ENCODE assay signal across 14 mouse cellular contexts in genomic region chr19:46284686-46285085, GRCm38 (mm10). TPM values are rescaled to one million over a fixed set of nuclear protein-coding genes. Genes with fewer than 3 reads are reported as not detected.
DNase-seq lines count a peak whose midpoint lies in the region.
"Had no signal": no experiment of that assay in that cellular context is flagged by ENCODE, and none has a peak within 500 bp of the region (broad histone marks: within the 10 kb centered on the region; RNA-seq: fewer than 3 reads in every experiment).

No protein-coding gene starts in this region.

- DNase-seq in heart, adult 11 months = peak; percentile 48
- no peak for DNase-seq in heart, postnatal 36 days
- peak; percentile 35 for DNase-seq in cerebellum, adult 8-10 months
- DNase-seq in cerebellum, postnatal 10 days = peak; percentile 38 to 42
- DNase-seq in urinary bladder, postnatal 36 days (ENCODE audit: low spot score in 2 of 2) = no peak
- no peak for DNase-seq in embryo, embryonic 11 days
- no peak for DNase-seq in spleen, postnatal 10 days (ENCODE audit: low spot score in 2 of 2)
- DNase-seq: adrenal gland, adult 8-10 months; adrenal gland, postnatal 36 days; gastrocnemius, adult 2 months; gastrocnemius, postnatal 25 days; heart, postnatal 14 days; kidney, adult 2 months had no signal

- intact Hi-C loops in heart, postnatal 36 days (cut with DNase I) = no loop called here

RNA-seq across cellular contexts. Expression of gene Nfkb2, which starts 19.4 kb away (rescaled TPM):
- 10 to 100 TPM; 16.6 to 22.8 TPM for total RNA-seq in heart, postnatal 36 days (2021)

RNA-seq across cellular contexts. Expression of gene Psd, which starts 42.3 kb away (rescaled TPM):
- 1 to 10 TPM in 1 of 2 experiments, under 1 TPM in 1; 0.57 to 1.3 TPM for total RNA-seq in heart, postnatal 36 days (2021)
- total RNA-seq: granulocyte monocyte progenitor cell, adult 5-6 weeks had no signal

RNA-seq across cellular contexts. Expression of gene Fbxl15, which starts 43.3 kb away (rescaled TPM):
- total RNA-seq in heart, postnatal 36 days (2021) = 1 to 10 TPM; 4.2 to 4.4 TPM

RNA-seq across cellular contexts. Expression of gene Cuedc2, which starts 53.8 kb away (rescaled TPM):
- total RNA-seq in heart, postnatal 36 days (2021) = 10 to 100 TPM; 87.2 to 94.6 TPM

RNA-seq across cellular contexts. Expression of gene Mfsd13a, which starts 56.2 kb away (rescaled TPM):
- total RNA-seq in heart, postnatal 36 days (2021) = 1 to 10 TPM; 2.4 to 2.5 TPM

Comparison
In these comparisons a context has a peak if more than half of its experiments do, and no peak if none do; other contexts are left out.
1. DNase-seq: peak in heart, adult 11 months (single experiment), cerebellum, adult 8-10 months (single experiment) and cerebellum, postnatal 10 days (2 of 2); none in heart, postnatal 36 days (0 of 2), urinary bladder, postnatal 36 days (0 of 2), embryo, embryonic 11 days (single experiment) and spleen, postnatal 10 days (0 of 2).